Mouse (Mus musculus): ENCODE data around the gene Arl5b. TPM values are rescaled to one million over a fixed set of nuclear protein-coding genes. Genes with fewer than 3 reads are reported as not detected.

The Arl5b gene
- 34.5 and 36.8 TPM in 2 replicates for polyA plus RNA-seq (2015; fragmentation: Nextera tagmentation; extraction: Ambion mirVana)

- WGBS, result 8% methylated on average over 20 of the region's 20 CpGs
- ATAC-seq, result peak; percentile 100
- H3K4me1 ChIP-seq (replicated peaks; ENCODE audit: control insufficient read depth, insufficient read depth, low read length), result peaks cover 9% of the 10 kb centered on the region
- peak within 1 kb of the TSS; percentile 66 for H3K9ac ChIP-seq (replicated peaks; ENCODE audit: low read depth, low read length)
- peak within 1 kb of the TSS; percentile 78 for H3K4me3 ChIP-seq (replicated peaks; ENCODE audit: low read length)
- no peaks in the 10 kb centered on the region for H3K9me3 ChIP-seq (ENCODE audit: control insufficient read depth, low read length)
- H3K27ac ChIP-seq (ENCODE audit: low read length), result peak within 1 kb of the TSS; percentile 71
- no peaks in the 10 kb centered on the region for H3K27me3 ChIP-seq (replicated peaks; ENCODE audit: control insufficient read depth, insufficient read depth, low read length)
- H3K4me2 ChIP-seq (ENCODE audit: low read length), result peak within 1 kb of the TSS; percentile 72
- no peaks in the 10 kb centered on the region for H3K36me3 ChIP-seq (ENCODE audit: control insufficient read depth, insufficient read depth)
Measured at GRCm38 (mm10) chr2:15049117-15049873, at the start of gene Arl5b. TSS of gene Arl5b (plus strand) at chr2:15049395.

- no peaks in the 10 kb centered on the region for H3K4me1 ChIP-seq (replicated peaks; ENCODE audit: control insufficient read depth, insufficient read depth, low read length)
- 94% methylated on average over 3 of the region's 3 CpGs for WGBS
- no peak overlapping the region for H3K4me3 ChIP-seq (replicated peaks; ENCODE audit: low read length)
- H3K27ac ChIP-seq (ENCODE audit: low read length), result no peak overlapping the region
- no peaks in the 10 kb centered on the region for H3K9me3 ChIP-seq (ENCODE audit: control insufficient read depth, low read length)
- H3K9ac ChIP-seq (replicated peaks; ENCODE audit: low read depth, low read length), result no peak overlapping the region
- no peak for ATAC-seq
- H3K36me3 ChIP-seq (ENCODE audit: control insufficient read depth, insufficient read depth), result peaks cover 8% of the 10 kb centered on the region; the same call in 1 of the 2 replicates
- H3K27me3 ChIP-seq (replicated peaks; ENCODE audit: control insufficient read depth, insufficient read depth, low read length), result no peaks in the 10 kb centered on the region
- H3K4me2 ChIP-seq (ENCODE audit: low read length), result no peak overlapping the region
Measured at GRCm38 (mm10) chr2:15007531-15007930, 41.7 kb upstream of the Arl5b start.

DNA sequence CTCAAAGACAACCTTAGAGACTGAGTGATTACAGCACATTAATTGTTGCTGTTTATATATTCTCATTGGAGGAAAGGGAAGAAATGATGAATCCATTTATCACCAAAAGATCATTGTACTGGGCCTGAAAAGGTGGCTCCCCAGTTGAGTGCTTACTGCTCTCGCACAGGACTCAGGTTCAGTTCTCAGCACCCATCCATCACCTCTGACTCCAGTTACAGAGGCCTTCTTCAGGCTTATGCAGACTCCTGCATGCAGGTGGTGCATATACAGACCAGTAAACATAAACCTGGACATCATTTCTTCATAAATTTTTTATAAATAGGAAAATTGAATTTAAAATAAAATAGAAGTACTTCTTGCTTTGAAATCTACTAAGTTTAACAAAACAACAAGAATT lies 41.1 kb upstream of the Arl5b start:
- peaks cover 8% of the 10 kb centered on the region; the same call in 1 of the 2 replicates for H3K36me3 ChIP-seq (ENCODE audit: control insufficient read depth, insufficient read depth)
- no peak overlapping the region for H3K27ac ChIP-seq (ENCODE audit: low read length)
- 93% methylated on average over 1 of the region's 1 CpGs for WGBS
- no peaks in the 10 kb centered on the region for H3K4me1 ChIP-seq (replicated peaks; ENCODE audit: control insufficient read depth, insufficient read depth, low read length)
- no peak for ATAC-seq
- H3K9ac ChIP-seq (replicated peaks; ENCODE audit: low read depth, low read length), result no peak overlapping the region
- no peaks in the 10 kb centered on the region for H3K9me3 ChIP-seq (ENCODE audit: control insufficient read depth, low read length)
- H3K4me3 ChIP-seq (replicated peaks; ENCODE audit: low read length), result no peak overlapping the region
- no peaks in the 10 kb centered on the region for H3K27me3 ChIP-seq (replicated peaks; ENCODE audit: control insufficient read depth, insufficient read depth, low read length)
- H3K4me2 ChIP-seq (ENCODE audit: low read length), result no peak overlapping the region

DNA sequence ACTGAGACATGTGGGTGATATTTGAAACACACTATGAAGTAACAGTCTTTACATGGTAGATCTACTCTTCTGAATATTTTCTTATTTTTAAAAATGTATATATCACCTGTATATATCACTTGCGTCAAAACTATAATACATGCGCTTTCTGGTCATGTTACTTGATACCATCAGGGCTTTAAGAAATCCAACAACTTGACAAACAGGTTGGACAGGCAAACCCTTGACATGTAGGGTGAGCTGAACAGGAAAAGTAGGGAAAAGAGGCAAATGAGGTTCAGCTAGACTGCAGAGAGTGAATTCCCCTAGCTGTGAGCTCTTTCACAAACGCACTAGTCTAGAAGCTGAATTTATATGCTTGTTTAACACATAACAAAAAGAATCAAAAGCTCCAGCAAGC lies 22.4 kb upstream of the Arl5b start:
- 93% methylated on average over 3 of the region's 3 CpGs for WGBS

DNA sequence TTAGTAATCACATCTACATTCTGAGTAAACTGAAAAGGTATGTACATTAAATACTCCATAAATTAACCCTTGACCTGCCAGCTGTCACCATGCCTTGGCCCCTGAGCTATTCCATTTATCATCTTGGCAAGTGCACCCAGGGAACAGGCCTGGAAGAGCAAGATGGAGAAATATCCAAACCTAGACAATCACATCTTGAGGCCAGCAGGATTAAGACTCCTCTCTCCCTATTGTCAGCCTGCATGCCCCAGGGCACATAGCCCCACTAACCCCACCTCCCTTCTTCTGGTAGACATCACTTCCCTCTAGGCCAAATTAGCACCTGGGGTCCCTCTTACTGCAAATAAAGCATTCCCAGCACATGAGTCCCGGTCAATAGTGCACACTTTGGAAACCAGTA lies 21.4 kb upstream of the Arl5b start:
- WGBS, result 90% methylated on average over 1 of the region's 1 CpGs
- no peaks in the 10 kb centered on the region for H3K4me1 ChIP-seq (replicated peaks; ENCODE audit: control insufficient read depth, insufficient read depth, low read length)
- H3K4me3 ChIP-seq (replicated peaks; ENCODE audit: low read length), result no peak overlapping the region
- H3K27me3 ChIP-seq (replicated peaks; ENCODE audit: control insufficient read depth, insufficient read depth, low read length), result no peaks in the 10 kb centered on the region
- H3K9ac ChIP-seq (replicated peaks; ENCODE audit: low read depth, low read length), result no peak overlapping the region
- H3K9me3 ChIP-seq (ENCODE audit: control insufficient read depth, low read length), result no peaks in the 10 kb centered on the region
- ATAC-seq, result no peak
- H3K27ac ChIP-seq (ENCODE audit: low read length), result no peak overlapping the region
- H3K36me3 ChIP-seq (ENCODE audit: control insufficient read depth, insufficient read depth), result peaks cover 2% of the 10 kb centered on the region
- H3K4me2 ChIP-seq (ENCODE audit: low read length), result no peak overlapping the region

More for the DNA sequence above, 22.4 kb upstream of the Arl5b start:
- no peak overlapping the region for H3K4me3 ChIP-seq (replicated peaks; ENCODE audit: low read length)
- ATAC-seq, result no peak
- H3K9ac ChIP-seq (replicated peaks; ENCODE audit: low read depth, low read length), result no peak overlapping the region
- H3K4me2 ChIP-seq (ENCODE audit: low read length), result no peak overlapping the region
- H3K27ac ChIP-seq (ENCODE audit: low read length), result no peak overlapping the region
- no peaks in the 10 kb centered on the region for H3K4me1 ChIP-seq (replicated peaks; ENCODE audit: control insufficient read depth, insufficient read depth, low read length)
- H3K9me3 ChIP-seq (ENCODE audit: control insufficient read depth, low read length), result no peaks in the 10 kb centered on the region
- peaks cover 2% of the 10 kb centered on the region; the same call in 1 of the 2 replicates for H3K36me3 ChIP-seq (ENCODE audit: control insufficient read depth, insufficient read depth)
- H3K27me3 ChIP-seq (replicated peaks; ENCODE audit: control insufficient read depth, insufficient read depth, low read length), result no peaks in the 10 kb centered on the region

DNA sequence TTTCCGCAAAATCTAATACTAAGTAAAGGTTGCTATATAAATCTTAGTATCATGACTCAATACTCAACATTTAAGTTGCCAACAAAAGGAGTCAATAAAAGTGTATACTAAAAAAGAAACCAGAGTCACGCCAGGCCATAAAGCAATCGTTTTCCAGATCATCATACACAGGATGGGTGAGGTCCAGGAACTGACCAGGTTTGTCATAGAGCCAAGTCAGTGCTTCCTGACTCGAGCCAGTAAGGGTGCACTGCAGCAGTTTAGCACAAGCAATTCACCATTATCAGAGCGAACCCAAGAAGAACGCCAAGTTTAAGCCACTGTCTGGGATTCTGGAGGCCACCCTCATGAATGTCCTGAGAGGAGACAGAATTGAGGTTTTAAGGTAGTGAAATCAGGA lies 10.5 kb upstream of the Arl5b start:
- Histone ChIP-seq H3K9me3 (ENCODE audit: control insufficient read depth, low read length) (no peaks in the 10 kb centered on the region), H3K9ac (replicated peaks; ENCODE audit: low read depth, low read length) (no peak overlapping the region), H3K4me2 (ENCODE audit: low read length) (no peak overlapping the region), H3K27me3 (replicated peaks; ENCODE audit: control insufficient read depth, insufficient read depth, low read length) (no peaks in the 10 kb centered on the region), H3K4me1 (replicated peaks; ENCODE audit: control insufficient read depth, insufficient read depth, low read length) (no peaks in the 10 kb centered on the region), H3K36me3 (ENCODE audit: control insufficient read depth, insufficient read depth) (no peaks in the 10 kb centered on the region; the same call in 1 of the 2 replicates), H3K4me3 (replicated peaks; ENCODE audit: low read length) (no peak overlapping the region), H3K27ac (ENCODE audit: low read length) (no peak overlapping the region)
- WGBS, result 88% methylated on average over 6 of the region's 6 CpGs
- no peak for ATAC-seq

- H3K4me1 ChIP-seq (replicated peaks; ENCODE audit: control insufficient read depth, insufficient read depth, low read length), result no peaks in the 10 kb centered on the region
- H3K36me3 ChIP-seq (ENCODE audit: control insufficient read depth, insufficient read depth), result no peaks in the 10 kb centered on the region; the same call in 1 of the 2 replicates
- H3K9ac ChIP-seq (replicated peaks; ENCODE audit: low read depth, low read length), result no peak overlapping the region
- no peaks in the 10 kb centered on the region for H3K9me3 ChIP-seq (ENCODE audit: control insufficient read depth, low read length)
- H3K27ac ChIP-seq (ENCODE audit: low read length), result no peak overlapping the region
- no peaks in the 10 kb centered on the region for H3K27me3 ChIP-seq (replicated peaks; ENCODE audit: control insufficient read depth, insufficient read depth, low read length)
- no peak for ATAC-seq
- H3K4me3 ChIP-seq (replicated peaks; ENCODE audit: low read length), result no peak overlapping the region
- no peak overlapping the region for H3K4me2 ChIP-seq (ENCODE audit: low read length)
- WGBS, result 56% methylated on average over 5 of the region's 5 CpGs
Measured at GRCm38 (mm10) chr2:15040326-15040725, 8.9 kb upstream of the Arl5b start.

DNA sequence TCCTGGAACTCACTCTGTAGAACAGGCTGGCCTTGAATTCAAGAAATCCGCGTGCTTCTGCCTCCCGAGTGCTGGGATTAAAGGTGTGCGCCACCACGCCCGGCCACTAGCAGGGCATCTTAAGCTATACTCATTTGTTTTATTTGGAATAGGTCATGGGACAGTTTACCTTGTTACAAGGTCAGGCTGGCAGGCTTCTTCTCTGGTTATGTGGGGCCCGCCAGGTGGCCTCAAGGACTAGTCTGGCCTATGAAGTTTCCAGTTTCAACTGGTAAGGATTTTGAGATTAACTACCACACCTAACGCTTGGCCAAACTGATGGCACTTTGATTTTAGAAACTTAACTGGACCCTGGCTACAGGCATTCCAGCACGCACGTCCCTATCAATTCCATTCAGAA lies 5.3 kb downstream of the Arl5b start:
- no peaks in the 10 kb centered on the region for H3K9me3 ChIP-seq (ENCODE audit: control insufficient read depth, low read length)
- 17% methylated on average over 10 of the region's 10 CpGs for WGBS
- peak overlapping the region; percentile 83 for H3K27ac ChIP-seq (ENCODE audit: low read length)
- H3K36me3 ChIP-seq (ENCODE audit: control insufficient read depth, insufficient read depth), result no peaks in the 10 kb centered on the region
- peak overlapping the region; percentile 97 for H3K9ac ChIP-seq (replicated peaks; ENCODE audit: low read depth, low read length)
- H3K4me3 ChIP-seq (replicated peaks; ENCODE audit: low read length), result peak overlapping the region; percentile 98
- H3K4me1 ChIP-seq (replicated peaks; ENCODE audit: control insufficient read depth, insufficient read depth, low read length), result peaks cover 31% of the 10 kb centered on the region
- H3K27me3 ChIP-seq (replicated peaks; ENCODE audit: control insufficient read depth, insufficient read depth, low read length), result no peaks in the 10 kb centered on the region
- H3K4me2 ChIP-seq (ENCODE audit: low read length), result peak overlapping the region; percentile 53
- ATAC-seq, result no peak

GRCm38 (mm10) chr2:15054945-15055637 lies 5.9 kb downstream of the Arl5b start, which contains the start of gene Nsun6:
TSS of gene Nsun6 (minus strand) at chr2:15055069.
- Histone ChIP-seq H3K4me3 (replicated peaks; ENCODE audit: low read length) (peak within 1 kb of the TSS; percentile 98), H3K27ac (ENCODE audit: low read length) (peak within 1 kb of the TSS; percentile 97), H3K9ac (replicated peaks; ENCODE audit: low read depth, low read length) (peak within 1 kb of the TSS; percentile 97), H3K4me1 (replicated peaks; ENCODE audit: control insufficient read depth, insufficient read depth, low read length) (peaks cover 31% of the 10 kb centered on the region), H3K4me2 (ENCODE audit: low read length) (peak within 1 kb of the TSS; percentile 73), H3K36me3 (ENCODE audit: control insufficient read depth, insufficient read depth) (no peaks in the 10 kb centered on the region), H3K27me3 (replicated peaks; ENCODE audit: control insufficient read depth, insufficient read depth, low read length) (no peaks in the 10 kb centered on the region), H3K9me3 (ENCODE audit: control insufficient read depth, low read length) (no peaks in the 10 kb centered on the region)
- ATAC-seq, result peak; percentile 99
- under 1% methylated on average over 70 of the region's 75 CpGs for WGBS
